Mouse (Mus musculus) layer of hippocampus, adult 9-10 months (tissue): ENCODE measurements around the gene Caml.
A peak's percentile ranks its signal among the peaks of the same experiment; 100 is the strongest.
"Not testable (repeated sequence)": the region's sequence is repeated elsewhere in the genome, so short reads cannot be mapped to it uniquely, and the experiment has no call there.

Source experiments
- DNase-seq: peaks from one replicate; pipeline ENCODE4 v3.0.0; 2022; ENCODE audit warnings: low spot score

Gene Caml

DNA sequence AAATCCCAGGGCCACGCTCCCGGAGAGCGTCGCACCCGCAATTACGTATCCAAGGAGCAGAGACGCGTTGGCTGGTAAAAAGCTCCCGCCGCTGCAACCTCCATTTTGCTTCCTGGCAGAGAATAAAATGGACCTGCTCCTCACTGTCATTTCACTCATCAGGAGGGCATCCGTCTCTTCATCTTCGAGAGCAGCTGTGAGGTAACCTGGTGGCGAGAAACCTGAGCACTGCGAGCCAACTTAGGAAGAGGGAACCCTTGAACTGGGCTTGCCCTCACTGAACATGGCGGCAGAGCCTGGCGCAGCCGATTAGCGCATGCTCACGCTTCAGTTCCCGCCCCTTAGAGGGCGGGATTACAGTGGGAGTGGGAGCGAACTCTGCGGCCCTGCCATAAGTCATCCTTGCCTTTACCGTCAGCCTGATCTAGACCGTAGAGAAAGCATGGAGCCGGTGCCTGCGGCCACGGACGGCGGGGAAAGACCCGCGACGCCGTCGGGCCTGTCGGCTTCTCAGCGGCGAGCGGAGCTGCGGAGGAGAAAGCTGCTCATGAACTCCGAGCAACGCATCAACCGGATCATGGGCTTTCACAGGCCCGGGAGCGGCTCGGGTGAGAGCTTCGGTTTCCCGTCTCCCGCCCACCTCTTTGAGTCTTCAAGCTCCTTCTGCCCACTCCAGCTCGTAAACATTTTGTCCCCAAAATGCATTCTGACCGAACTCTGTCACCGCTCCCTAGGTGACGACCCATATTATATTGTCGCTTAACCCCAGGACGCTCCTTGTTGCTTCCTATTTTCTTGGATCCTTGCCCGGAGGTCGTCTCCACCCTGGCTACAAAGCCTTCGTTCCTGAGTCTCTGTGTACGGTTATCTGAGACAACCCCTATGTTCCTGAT is at the start of gene Caml:
Gene Caml (plus strand): TSS at position 357 of the 893 bp plus-strand sequence.
- peak; percentile 79 for DNase-seq

DNA sequence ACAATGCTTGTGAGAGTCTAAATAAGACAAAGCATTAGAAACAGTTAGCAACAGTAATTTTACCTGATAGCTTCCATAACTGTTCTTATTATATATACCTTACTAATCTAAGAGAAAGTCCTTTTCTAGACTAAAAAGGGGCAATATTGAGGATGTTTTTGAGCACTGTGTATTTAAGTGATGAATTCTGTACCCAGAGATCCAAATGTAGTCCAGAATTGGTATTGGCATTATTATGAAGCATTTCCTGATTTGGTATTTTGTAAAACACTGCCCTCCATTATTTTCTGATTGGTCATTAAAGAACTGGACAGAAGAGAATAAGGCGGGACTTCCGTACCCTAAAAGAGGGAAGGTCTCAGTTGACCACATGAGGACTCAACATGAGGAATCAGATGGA is 49.4 kb upstream of the Caml start, which contains the start of gene Tmed9:
Gene Tmed9 (plus strand): TSS at position 301 of the 400 bp plus-strand sequence.
- no peak for DNase-seq

DNA sequence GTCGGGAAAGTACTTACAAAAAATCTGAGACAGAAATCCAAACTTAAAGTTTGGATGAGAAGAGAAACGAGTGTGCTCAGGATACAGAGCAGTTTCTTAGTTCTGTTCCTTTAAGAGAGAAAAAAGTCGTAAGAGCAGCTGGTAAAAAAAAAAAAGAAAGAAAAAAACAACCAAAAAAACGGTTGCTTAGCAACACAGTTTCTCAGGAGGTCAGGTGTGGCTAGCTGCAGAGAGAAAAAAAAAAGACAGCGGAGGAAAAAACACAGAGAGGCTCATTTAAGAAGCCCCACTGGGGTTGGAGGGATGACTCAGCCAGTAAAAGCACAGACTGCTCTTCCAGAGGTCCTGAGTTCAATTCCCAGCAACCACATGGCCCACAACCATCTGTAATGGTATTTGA is 48.5 kb upstream of the Caml start:
- no peak for DNase-seq

DNA sequence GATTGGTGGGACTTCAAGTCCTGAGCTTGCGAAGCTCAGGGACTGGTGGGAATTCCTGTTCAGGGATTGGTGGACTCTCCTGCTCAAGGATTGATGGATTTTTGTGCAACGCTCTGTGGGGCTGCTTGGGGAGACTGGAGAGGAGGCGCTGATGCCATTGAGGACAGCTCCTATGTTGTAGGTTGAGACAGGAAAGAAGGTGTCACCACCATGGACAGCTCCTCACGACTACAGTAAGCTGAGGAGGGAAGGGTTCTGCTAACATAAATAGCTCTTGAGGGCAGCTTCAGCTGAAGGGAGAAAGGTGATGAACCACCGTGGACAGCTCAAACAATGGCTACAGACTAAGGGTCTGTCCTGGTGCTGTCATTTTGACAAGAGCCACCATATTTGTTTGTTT is 46.9 kb upstream of the Caml start:
- no peak for DNase-seq

DNA sequence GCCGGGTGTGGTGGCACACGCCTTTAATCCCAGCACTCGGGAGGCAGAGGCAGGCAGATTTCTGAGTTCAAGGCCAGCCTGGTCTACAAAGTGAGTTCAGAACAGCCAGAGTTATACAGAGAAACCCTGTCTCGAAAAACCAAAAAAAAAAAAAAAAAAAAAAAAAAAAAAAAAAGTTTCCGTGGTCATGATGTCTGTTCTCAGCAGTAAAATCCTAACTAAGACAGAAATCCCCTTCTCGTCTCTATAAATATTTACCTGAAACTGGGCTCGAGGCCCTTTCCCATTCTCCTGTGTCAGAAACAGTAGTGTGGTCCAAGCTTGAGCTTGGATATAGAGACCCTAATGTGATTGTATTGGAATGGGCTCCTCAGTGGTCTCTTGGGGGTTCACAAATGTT is 45.9 kb upstream of the Caml start:
- not testable (repeated sequence) for DNase-seq

DNA sequence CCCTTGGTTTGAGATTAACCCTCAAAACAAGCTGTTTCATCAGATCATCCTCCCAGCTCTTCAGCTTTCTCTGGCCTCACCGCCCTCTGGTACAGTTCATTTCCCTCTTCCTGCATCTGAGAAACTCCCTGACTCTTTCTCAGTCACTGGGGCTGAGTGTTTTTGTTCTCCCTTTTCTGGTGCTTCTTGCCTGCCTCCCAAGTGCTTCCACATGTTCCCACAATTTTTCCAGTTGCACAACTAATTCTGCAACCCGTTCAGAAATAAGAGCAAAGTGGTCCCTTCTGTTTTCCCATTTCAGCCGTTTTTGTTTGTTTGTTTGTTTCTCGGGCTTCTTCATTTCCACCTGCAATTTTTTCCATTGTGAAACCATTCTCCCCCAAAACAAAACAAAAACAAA is 44.7 kb upstream of the Caml start:
- DNase-seq: no peak

DNA sequence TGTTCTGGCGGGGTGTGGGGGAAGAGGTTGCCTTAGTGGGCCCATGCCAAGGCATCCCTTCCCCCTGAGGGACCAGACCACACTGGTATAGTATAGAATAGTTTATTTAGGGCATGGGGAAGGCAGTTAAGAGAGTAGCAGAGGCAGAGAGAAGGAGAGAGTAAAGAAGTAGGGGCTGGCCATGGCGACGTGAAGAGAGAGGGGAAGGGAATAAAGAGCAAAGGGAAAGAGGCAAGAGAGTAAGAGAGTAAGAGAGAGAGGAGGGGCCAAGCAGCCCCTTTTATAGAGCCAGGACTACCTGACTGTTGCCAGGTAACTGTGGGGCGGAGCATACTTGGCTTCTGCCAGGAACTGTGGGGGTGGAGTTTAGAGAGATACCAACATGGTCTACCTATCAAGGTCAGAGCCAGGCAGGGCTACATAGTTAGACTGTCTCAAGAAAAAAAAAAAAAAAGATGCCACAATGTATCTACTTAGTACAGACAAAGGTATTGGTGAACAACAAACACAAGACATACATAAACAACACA is 30.8 kb upstream of the Caml start:
- DNase-seq: no peak

DNA sequence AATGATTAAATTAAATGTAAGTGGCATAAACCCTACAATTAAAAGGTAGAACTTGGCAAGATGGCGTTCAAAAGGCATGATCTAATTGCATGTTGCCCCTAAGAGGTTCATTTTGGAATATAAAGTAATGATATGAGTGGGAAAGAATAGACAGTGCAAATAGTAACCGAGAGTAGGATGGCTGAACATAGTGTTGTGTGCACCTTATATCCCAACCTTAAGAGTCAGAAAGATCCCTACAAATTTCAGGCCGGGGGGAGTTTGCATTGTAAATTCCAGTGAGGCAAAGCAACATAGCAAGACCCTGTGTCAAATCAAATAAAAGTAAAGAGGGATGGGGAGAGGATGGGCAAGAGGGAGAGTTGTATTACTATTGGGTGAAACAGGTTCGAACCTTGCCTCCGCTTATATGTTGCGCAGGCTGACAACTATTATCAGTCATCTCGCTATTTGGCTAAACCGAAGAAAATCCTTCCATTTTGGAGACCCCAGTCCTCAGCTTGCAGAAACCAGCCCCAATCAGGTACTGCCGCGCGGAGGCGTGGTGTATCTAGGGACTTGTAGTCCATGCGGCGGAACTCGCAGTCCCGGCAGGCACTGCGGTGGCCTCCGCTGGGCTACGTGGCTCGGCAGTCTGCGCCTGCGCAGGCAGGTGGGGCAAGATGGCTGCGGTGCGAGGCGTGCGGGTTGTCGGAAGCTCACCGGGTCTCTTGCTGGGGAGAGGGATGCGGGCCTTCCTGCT is 30.1 kb upstream of the Caml start:
- DNase-seq: peak; percentile 88

DNA sequence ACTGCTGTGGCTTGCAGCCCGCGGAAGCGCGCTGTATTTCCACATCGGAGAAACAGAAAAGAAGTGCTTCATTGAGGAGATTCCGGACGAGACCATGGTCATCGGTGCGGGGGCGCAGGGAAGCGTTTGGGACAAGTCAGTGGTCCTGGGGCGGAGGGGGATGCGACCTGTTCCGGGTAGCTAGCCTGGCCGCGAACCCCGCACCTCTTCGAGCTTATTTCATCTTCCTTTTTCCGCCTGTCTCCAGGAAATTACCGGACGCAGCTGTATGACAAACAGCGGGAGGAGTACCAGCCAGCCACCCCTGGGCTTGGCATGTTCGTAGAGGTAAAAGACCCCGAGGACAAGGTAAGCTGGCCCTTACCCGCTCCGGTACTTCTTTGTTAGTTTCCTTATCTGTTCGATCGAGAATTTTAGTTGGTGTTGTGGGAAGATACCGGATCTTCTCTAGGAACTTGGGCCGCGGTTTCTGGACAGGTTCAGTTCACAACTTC is 29.5 kb upstream of the Caml start:
- DNase-seq: no peak

DNA sequence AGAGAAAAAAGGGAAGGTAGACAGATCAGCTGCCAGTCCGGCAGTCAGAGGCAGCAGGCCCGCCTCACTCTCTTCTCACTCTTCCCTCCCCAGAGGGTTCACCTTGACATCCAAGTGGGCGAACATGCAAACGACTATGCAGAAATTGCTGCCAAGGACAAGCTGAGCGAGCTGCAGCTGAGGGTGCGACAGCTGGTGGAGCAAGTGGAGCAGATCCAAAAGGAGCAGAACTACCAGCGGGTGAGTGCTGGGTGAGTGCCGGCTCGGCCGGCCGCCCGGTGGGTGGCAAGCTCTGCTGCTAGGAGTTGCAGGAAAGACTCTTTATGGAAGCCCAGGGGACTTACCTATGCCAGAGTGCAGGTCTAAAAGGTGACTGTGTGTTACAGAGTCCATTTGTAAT is 27.4 kb upstream of the Caml start:
- no peak for DNase-seq

DNA sequence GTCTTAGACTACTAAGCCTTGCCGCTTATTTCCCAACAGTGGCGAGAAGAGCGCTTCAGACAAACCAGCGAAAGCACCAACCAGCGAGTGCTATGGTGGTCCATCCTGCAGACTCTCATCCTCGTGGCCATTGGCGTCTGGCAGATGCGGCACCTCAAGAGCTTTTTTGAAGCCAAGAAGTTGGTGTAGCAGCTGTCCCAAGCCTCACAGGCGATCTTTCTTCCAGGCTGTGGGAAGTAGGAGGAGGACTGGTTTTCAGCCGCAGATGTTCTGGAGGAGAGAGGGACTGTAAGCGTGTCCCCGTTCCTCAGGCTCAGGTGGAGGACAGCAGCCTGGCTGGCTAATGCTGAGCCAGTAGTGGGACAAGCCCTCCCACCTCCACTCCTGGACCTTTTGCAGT is 26.0 kb upstream of the Caml start:
- DNase-seq: no peak

DNA sequence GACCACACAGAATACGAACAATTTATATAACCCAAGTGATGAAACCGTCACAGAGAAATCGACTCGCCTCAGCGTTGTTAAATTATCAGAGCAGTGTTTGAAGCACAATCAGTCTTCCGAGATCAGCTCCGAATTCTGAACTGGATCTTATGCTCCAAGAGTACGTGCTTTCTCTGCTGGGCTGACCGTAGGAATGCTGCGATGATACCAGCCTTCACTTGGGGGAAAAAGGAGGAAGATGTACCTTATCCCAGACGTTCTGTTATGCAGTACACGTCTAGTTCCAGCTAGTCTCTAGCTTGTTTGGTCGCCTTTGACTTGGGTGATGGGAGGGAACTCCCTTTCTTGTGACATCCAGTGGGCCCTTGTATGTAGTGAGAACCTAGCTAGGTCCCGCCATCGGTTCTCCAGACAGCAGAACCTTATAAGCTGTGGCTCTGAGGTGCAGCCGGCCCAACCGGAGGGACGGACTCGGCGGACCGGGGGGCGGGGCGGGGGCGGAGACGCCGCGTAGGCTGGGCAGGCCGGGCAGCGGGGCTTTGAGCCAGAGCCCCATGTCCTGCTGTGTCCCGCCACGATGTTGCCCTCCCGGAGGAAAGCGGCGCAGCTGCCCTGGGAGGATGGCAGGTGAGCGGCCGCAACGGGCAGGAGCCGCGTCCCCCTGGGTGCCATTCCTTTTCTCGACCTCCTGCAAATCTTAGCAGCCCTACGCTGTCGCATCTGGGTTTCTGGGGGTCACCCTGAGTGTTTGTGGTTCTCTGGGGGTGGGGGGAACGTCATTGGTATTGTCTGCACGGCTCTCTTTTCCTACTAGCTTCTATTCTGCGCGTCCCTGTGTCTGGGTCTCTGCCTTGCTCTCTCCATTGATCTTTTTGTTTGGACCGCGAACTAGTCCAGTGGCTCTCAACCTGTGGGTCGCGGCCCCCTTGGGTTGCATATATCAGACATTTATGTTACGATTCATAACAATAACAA is 23.0 kb upstream of the Caml start, which contains the start of gene B4galt7:
Gene B4galt7 (plus strand): TSS at position 331 of the 975 bp plus-strand sequence.
- peak; percentile 65 for DNase-seq

DNA sequence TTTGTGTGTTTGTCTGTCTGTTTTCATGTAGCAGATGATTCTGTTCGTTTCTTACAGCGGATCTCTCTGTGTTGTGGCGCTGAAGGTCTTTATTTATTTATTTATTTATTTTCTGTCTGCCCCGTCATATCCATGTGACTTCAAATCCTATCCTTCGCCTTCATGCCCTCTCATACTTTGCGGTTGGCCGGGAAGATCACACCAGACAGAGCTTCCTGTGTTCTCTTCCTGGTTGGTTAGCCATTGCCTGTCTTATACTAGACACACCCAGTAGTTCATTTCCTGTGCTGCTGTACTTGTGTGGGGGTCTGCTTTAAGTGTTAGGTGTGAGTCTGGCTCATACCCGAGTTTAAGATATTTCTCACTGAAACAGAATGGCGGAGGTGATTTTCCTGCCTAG is 22.1 kb upstream of the Caml start:
- DNase-seq: no peak

DNA sequence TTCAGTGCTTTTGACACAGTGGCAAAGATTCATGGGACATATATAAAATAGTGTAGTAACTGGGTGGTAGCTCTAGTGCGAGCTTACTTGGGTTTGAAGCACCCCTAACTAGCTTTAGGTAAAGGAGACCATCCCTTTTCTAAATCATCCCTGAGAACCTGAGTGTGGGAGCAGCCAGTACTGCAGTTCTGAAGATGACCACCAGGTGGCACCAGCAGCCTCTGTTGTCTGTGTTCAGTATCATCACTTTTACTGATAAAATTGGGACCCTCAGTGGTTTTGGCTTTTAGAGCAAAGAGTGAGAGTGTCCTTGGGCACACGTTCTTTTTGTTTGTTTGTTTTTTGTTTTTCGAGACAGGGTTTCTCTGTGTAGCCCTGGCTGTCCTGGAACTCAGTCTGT is 21.2 kb upstream of the Caml start:
- DNase-seq: peak; percentile 88

DNA sequence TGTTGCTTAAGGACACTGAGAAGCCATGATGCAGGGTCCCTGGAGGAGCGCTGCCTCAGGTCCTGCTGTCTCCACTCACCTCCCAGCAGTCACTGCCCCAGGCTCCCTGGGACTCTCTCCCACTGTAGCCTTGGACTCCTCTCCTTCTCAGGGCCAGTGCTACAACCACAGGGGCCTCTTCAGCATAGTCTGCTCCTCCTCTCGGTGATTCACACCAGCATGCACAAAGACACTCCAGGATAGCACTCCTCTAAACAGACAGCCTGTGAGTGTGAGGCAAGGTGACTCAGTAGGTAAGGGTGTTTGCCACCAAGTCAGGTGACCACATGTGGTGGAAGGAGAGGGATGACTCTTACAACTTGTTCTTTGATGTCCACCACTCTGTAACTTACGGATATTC is 18.2 kb upstream of the Caml start:
- DNase-seq: no peak

DNA sequence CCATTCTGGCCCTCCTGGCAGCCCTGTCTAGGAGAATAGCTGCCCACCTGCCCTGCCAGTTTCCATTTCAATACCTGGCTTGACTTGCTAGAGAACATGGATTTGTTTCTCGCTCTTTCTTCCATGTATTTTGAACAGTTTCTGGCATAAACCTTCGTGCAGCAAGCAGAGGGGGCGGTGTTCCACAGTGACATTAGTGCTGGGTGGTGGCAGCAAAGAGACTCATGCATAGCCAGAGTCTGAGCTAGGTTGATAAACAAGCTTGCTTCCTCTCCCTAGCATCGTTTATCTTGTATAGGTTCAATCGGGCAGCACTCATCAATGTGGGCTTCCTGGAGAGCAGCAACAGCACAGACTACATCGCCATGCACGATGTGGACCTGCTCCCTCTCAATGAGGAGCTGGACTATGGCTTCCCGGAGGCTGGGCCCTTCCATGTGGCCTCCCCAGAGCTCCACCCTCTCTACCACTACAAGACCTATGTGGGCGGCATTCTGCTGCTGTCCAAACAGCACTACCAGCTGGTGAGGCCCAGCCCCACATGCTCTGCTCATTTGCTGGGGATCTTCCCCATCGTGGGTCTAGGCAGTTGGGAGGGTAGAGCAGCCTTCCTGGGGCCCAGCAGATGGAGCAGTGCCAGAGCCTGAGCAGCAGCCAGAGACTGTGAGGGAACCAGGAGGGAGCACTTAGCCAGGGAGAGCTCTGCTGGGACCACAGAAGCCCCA is 15.7 kb upstream of the Caml start:
- DNase-seq: no peak

DNA sequence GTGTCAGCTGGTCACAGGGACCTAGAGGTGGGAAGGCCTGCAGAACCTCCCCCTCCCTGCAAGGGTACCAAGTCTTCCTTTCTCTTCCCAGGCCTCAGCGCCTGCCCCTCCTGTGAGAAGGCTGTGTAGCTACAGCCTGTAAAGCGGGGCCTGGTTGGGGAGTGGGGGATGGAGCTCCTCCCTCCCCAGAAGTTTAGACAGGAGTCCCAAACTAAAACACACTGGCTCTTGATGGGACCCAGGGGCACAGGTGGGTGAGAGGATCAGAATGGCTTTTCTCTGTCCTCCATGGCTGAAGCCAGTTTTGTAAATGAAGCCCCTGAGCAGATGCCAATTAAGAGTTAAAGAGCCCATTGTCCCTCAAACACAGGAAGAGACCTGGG is 15.2 kb upstream of the Caml start:
- DNase-seq: no peak

DNA sequence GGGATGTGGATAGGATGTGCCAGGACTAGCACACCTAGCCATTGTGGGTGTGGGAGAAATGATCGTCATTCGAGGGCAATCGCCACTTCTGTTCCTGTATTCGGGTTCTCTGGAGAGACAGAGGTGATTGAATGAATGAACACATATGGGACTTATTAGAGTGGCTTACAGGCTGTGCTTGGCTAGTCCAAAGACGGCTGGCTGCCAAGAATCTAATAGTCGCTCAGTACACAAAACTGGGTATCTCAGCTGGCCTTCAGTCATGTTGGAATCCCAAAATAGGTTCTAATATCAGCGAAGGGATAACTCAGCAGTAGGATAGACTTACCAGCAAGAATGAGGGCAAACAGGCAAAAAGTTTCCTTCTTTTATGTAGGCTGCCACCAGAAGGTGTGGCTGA is 10.8 kb upstream of the Caml start:
- DNase-seq: no peak

DNA sequence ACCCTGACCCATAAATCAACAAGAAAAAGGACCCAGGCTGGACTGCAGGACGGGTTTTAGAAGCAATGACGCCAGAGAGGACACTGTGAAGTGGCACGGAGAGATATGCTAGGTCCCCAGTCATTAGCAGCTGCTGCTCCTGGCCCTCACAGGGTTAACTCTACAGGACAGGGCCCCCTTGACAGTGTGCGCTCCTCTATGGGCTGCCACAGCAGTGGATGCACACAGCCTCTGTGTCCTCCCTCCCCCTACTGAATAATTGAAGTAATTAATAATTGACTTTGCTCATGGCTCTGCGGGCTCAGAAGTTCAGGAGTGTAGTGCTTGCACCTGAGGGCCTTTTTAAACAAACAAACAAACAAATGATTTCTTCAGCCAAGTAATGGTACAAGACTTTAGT is 9.3 kb upstream of the Caml start:
- no peak for DNase-seq

DNA sequence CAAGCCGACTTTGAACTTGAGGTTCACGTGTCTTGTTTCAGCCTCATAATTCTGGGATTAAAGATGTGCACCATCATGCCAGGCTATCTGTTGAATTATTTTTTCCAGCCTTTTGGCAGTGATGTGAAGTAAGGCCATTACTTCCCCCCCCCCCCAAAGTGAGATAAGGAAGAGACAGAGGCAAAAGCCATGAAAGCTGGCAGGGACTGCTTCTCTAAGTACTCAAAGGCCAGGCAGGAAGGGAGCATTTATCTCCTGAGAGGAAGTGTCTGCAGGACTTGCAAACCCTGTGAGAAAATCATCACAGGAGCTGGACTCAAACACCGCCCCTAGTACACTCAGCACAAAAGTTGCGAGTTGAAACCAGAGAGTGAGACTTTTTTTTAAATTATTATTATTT is 3.5 kb upstream of the Caml start:
- no peak for DNase-seq

DNA sequence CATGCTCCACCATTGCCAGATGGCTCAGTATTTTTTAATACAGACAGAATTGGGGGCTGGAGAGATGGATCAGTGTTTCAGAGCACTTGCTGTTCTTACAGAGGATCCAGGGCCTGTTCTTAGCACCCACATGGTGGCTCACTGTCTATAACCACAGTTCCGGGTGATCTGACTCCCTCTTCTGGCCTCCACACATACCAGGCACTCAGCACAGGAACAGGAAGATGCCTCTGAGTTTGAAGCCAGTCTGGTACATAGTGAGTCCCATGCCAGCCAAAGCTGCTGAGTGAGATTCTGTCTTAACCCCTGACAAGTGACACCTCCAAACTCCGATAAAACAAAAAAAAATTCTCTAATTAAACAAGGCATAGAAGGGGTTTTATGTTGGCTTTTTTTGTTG is 2.5 kb upstream of the Caml start:
- DNase-seq: no peak
